Mouse (Mus musculus) adipocyte (in vitro differentiated cells): ENCODE results near the gene Fam222b.
"Not testable (repeated sequence)": the region's sequence is repeated elsewhere in the genome, so short reads cannot be mapped to it uniquely, and the experiment has no call there.

Experiments
- DNase-seq: peaks from one replicate; pipeline ENCODE4 v3.0.0-alpha.2; 2016; ENCODE audit warnings: low spot score

Gene Fam222b

GRCm38 (mm10) chr11:78087756-78088281, 6.6 kb upstream of the Fam222b start:
- no peak for DNase-seq

GRCm38 (mm10) chr11:78094137-78094503, 340 bp upstream of the Fam222b start:
- DNase-seq: no peak

GRCm38 (mm10) chr11:78095144-78095516, 670 bp downstream of the Fam222b start:
- no peak for DNase-seq

GRCm38 (mm10) chr11:78097077-78097476, 2.6 kb downstream of the Fam222b start:
- no peak for DNase-seq

GRCm38 (mm10) chr11:78100746-78101145, 6.3 kb downstream of the Fam222b start:
- no peak for DNase-seq

- DNase-seq: no peak
Observed at GRCm38 (mm10) chr11:78102142-78102541, 7.7 kb downstream of the Fam222b start.

- DNase-seq: no peak
Observed at GRCm38 (mm10) chr11:78102958-78103747, 8.7 kb downstream of the Fam222b start.

- DNase-seq: no peak
Observed at GRCm38 (mm10) chr11:78104501-78104900, 10.0 kb downstream of the Fam222b start.

GRCm38 (mm10) chr11:78113616-78114015, 19.2 kb downstream of the Fam222b start:
- DNase-seq: no peak

GRCm38 (mm10) chr11:78114676-78115366, 20.4 kb downstream of the Fam222b start:
- DNase-seq: no peak

- peak; percentile 96 for DNase-seq
Observed at GRCm38 (mm10) chr11:78115367-78116145, 21.1 kb downstream of the Fam222b start.

GRCm38 (mm10) chr11:78116146-78116410, 21.6 kb downstream of the Fam222b start:
- no peak for DNase-seq

- DNase-seq: no peak
Observed at GRCm38 (mm10) chr11:78118467-78118866, 24.0 kb downstream of the Fam222b start.

GRCm38 (mm10) chr11:78119898-78120297, 25.4 kb downstream of the Fam222b start:
- DNase-seq: no peak

- peak; percentile 94 for DNase-seq
Observed at GRCm38 (mm10) chr11:78121176-78121575, 26.7 kb downstream of the Fam222b start.

GRCm38 (mm10) chr11:78122815-78123214, 28.4 kb downstream of the Fam222b start:
- DNase-seq: no peak

GRCm38 (mm10) chr11:78123782-78124181, 29.3 kb downstream of the Fam222b start:
- no peak for DNase-seq

GRCm38 (mm10) chr11:78125691-78126090, 31.2 kb downstream of the Fam222b start:
- DNase-seq: peak; percentile 21

- no peak for DNase-seq
Observed at GRCm38 (mm10) chr11:78126739-78127138, 32.3 kb downstream of the Fam222b start.

GRCm38 (mm10) chr11:78129458-78129857, 35.0 kb downstream of the Fam222b start:
- no peak for DNase-seq

- no peak for DNase-seq
Observed at GRCm38 (mm10) chr11:78133915-78134314, 39.5 kb downstream of the Fam222b start.

GRCm38 (mm10) chr11:78134344-78134743, 39.9 kb downstream of the Fam222b start:
- DNase-seq: no peak

- not testable (repeated sequence) for DNase-seq
Observed at GRCm38 (mm10) chr11:78135314-78135713, 40.9 kb downstream of the Fam222b start.
